Mouse (Mus musculus) heart, embryonic 11.5 days (tissue): ENCODE data around the gene Gpha2. TPM values are rescaled to one million over a fixed set of nuclear protein-coding genes. Genes with fewer than 3 reads are reported as not detected.

ENCODE experiments used
- ATAC-seq: fragments of 200-750 bp; cut with Nextera tagmentation; replicated peaks from 2 replicates; pipeline ENCODE4 v1.8.0; 2017; ENCODE audit warnings: moderate library complexity; ENCODE audit not compliant: insufficient number of reproducible peaks, low FRiP score, low TSS enrichment
- H3K27ac ChIP-seq: fragments of 300-500 bp; sonication (generic); 2 replicates; pipeline ENCODE4 v1.5.1; 2014; ENCODE audit warnings: mild to moderate bottlenecking, low read depth, low read length
- H3K27me3 ChIP-seq: fragments of 300-500 bp; sonication (generic); 2 replicates; pipeline ENCODE4 v1.6.1; 2014; ENCODE audit warnings: mild to moderate bottlenecking, low read length, mixed read lengths; ENCODE audit not compliant: control insufficient read depth, insufficient read depth
- H3K36me3 ChIP-seq: fragments of 300-500 bp; sonication (generic); 2 replicates; pipeline ENCODE4 v1.6.1; 2014; ENCODE audit warnings: mild to moderate bottlenecking, low read length, moderate library complexity, mixed read lengths; ENCODE audit not compliant: control insufficient read depth, insufficient read depth
- H3K4me1 ChIP-seq: fragments of 300-500 bp; sonication (generic); 2 replicates; pipeline ENCODE4 v1.6.1; 2014; ENCODE audit warnings: low read length; ENCODE audit not compliant: control insufficient read depth, insufficient read depth
- H3K4me2 ChIP-seq: fragments of 300-500 bp; sonication (generic); 2 replicates; pipeline ENCODE4 v1.6.1; 2014; ENCODE audit warnings: mild to moderate bottlenecking, moderate library complexity
- H3K4me3 ChIP-seq: fragments of 300-500 bp; sonication (generic); 2 replicates; pipeline ENCODE4 v1.5.1; 2014; ENCODE audit warnings: low read depth, low read length
- H3K9ac ChIP-seq: fragments of 300-500 bp; sonication (generic); 2 replicates; pipeline ENCODE4 v1.6.1; 2014; ENCODE audit warnings: mild to moderate bottlenecking, low read depth, low read length, moderate library complexity
- H3K9me3 ChIP-seq: fragments of 300-500 bp; sonication (generic); replicated peaks from 2 replicates; pipeline ENCODE4 v1.6.1; 2016; ENCODE audit warnings: low read length; ENCODE audit not compliant: control insufficient read depth
- WGBS: fragments of 180-500 bp; shearing (Covaris S2); extraction: QIAGEN DNeasy Blood & Tissue Kit; methylation state at CpG from one replicate; pipeline ENCODE4 v1.1.7; 2014; ENCODE audit not compliant: insufficient replicate concordance; 5-methylcytosine and 5-hydroxymethylcytosine counted together
- polyA plus RNA-seq: library from polyadenylated mRNA; unstranded; fragments of >200 nt; fragmentation: Nextera tagmentation; extraction: Ambion mirVana; gene quantifications from 2 replicates; pipeline ENCODE4 v1.2.1, GENCODE M21; 2014

The Gpha2 gene
- polyA plus RNA-seq, 1 experiment from 2014 or later = 0.29 TPM

- Histone ChIP-seq H3K27me3 (no peaks in the 10 kb centered on the region), H3K36me3 (peaks cover 26% of the 10 kb centered on the region), H3K4me2 (no peak overlapping the region), H3K9ac (no peak overlapping the region), H3K27ac (no peak overlapping the region), H3K9me3 (no peaks in the 10 kb centered on the region), H3K4me3 (no peak overlapping the region), H3K4me1 (peaks cover 1% of the 10 kb centered on the region)
- 88% methylated on average over 29 of the region's 29 CpGs for WGBS
- no peak for ATAC-seq
Measured at GRCm38 (mm10) chr19:6247526-6248300, 21.5 kb downstream of the Gpha2 start.

- ATAC-seq = no peak
- H3K36me3 ChIP-seq = peaks cover 36% of the 10 kb centered on the region
- H3K4me1 ChIP-seq = no peaks in the 10 kb centered on the region
- no peak overlapping the region for H3K9ac ChIP-seq
- no peaks in the 10 kb centered on the region for H3K9me3 ChIP-seq
- no peak overlapping the region for H3K4me3 ChIP-seq
- H3K27me3 ChIP-seq = no peaks in the 10 kb centered on the region
- no peak overlapping the region for H3K4me2 ChIP-seq
- WGBS = 93% methylated on average over 4 of the region's 4 CpGs
- no peak overlapping the region for H3K27ac ChIP-seq
Measured at GRCm38 (mm10) chr19:6253021-6253420, 26.8 kb downstream of the Gpha2 start.

GRCm38 (mm10) chr19:6260428-6260827, 34.2 kb downstream of the Gpha2 start:
- H3K36me3 ChIP-seq = peaks cover 45% of the 10 kb centered on the region
- 81% methylated on average over 2 of the region's 2 CpGs for WGBS

GRCm38 (mm10) chr19:6260946-6261345, 34.8 kb downstream of the Gpha2 start:
- WGBS = 78% methylated on average over 4 of the region's 4 CpGs
- Histone ChIP-seq H3K4me3 (no peak overlapping the region), H3K27ac (no peak overlapping the region), H3K27me3 (no peaks in the 10 kb centered on the region), H3K4me2 (no peak overlapping the region), H3K9me3 (no peaks in the 10 kb centered on the region), H3K9ac (no peak overlapping the region), H3K36me3 (peaks cover 42% of the 10 kb centered on the region), H3K4me1 (no peaks in the 10 kb centered on the region)
- ATAC-seq = no peak

More at GRCm38 (mm10) chr19:6260428-6260827, 34.2 kb downstream of the Gpha2 start:
- Histone ChIP-seq H3K9me3 (no peaks in the 10 kb centered on the region), H3K4me2 (no peak overlapping the region), H3K4me1 (no peaks in the 10 kb centered on the region), H3K27ac (no peak overlapping the region), H3K4me3 (no peak overlapping the region), H3K27me3 (no peaks in the 10 kb centered on the region), H3K9ac (no peak overlapping the region)
- ATAC-seq = no peak

GRCm38 (mm10) chr19:6261379-6261778, 35.2 kb downstream of the Gpha2 start:
- H3K9ac ChIP-seq = no peak overlapping the region
- peaks cover 42% of the 10 kb centered on the region for H3K36me3 ChIP-seq
- H3K9me3 ChIP-seq = no peaks in the 10 kb centered on the region
- H3K27me3 ChIP-seq = no peaks in the 10 kb centered on the region
- WGBS = 89% methylated on average over 14 of the region's 14 CpGs
- no peak overlapping the region for H3K27ac ChIP-seq
- no peak overlapping the region for H3K4me2 ChIP-seq
- H3K4me1 ChIP-seq = no peaks in the 10 kb centered on the region
- ATAC-seq = no peak
- H3K4me3 ChIP-seq = no peak overlapping the region

- H3K27me3 ChIP-seq = 0 out of 2 replicates have a peak, but pooled peaks cover 2% of the 10 kb centered on the region
- no peak for ATAC-seq
- H3K9me3 ChIP-seq = no peaks in the 10 kb centered on the region
- H3K27ac ChIP-seq = no peak overlapping the region
- 60% methylated on average over 7 of the region's 7 CpGs for WGBS
- H3K36me3 ChIP-seq = peaks cover 35% of the 10 kb centered on the region
- no peaks in the 10 kb centered on the region for H3K4me1 ChIP-seq
- no peak overlapping the region for H3K9ac ChIP-seq
- H3K4me2 ChIP-seq = no peak overlapping the region
- H3K4me3 ChIP-seq = no peak overlapping the region
Measured at GRCm38 (mm10) chr19:6262222-6262621, 36.0 kb downstream of the Gpha2 start.

- H3K36me3 ChIP-seq = peaks cover 33% of the 10 kb centered on the region
- WGBS = 85% methylated on average over 8 of the region's 8 CpGs
- ATAC-seq = no peak
- no peaks in the 10 kb centered on the region for H3K9me3 ChIP-seq
- no peak overlapping the region for H3K4me3 ChIP-seq
- no peak overlapping the region for H3K9ac ChIP-seq
- 0 out of 2 replicates have a peak, but pooled peaks cover 3% of the 10 kb centered on the region for H3K27me3 ChIP-seq
- no peak overlapping the region for H3K4me2 ChIP-seq
- no peak overlapping the region for H3K27ac ChIP-seq
- H3K4me1 ChIP-seq = no peaks in the 10 kb centered on the region
Measured at GRCm38 (mm10) chr19:6262839-6263433, 36.8 kb downstream of the Gpha2 start.

GRCm38 (mm10) chr19:6264200-6264599, 38.0 kb downstream of the Gpha2 start:
- 0 out of 2 replicates have a peak, but pooled peaks cover 3% of the 10 kb centered on the region for H3K27me3 ChIP-seq
- no peaks in the 10 kb centered on the region for H3K4me1 ChIP-seq
- H3K9ac ChIP-seq = peak overlapping the region; percentile 10; the same call in 1 of the 2 replicates
- H3K4me2 ChIP-seq = no peak overlapping the region
- no peak for ATAC-seq
- 68% methylated on average over 9 of the region's 9 CpGs for WGBS
- peaks cover 22% of the 10 kb centered on the region for H3K36me3 ChIP-seq
- no peak overlapping the region for H3K27ac ChIP-seq
- no peak overlapping the region for H3K4me3 ChIP-seq
- H3K9me3 ChIP-seq = no peaks in the 10 kb centered on the region
